Mouse (Mus musculus) hindbrain, embryonic 12.5 days (tissue): ENCODE measurements at regions not wholly inside any gene's neighbourhood (a gene's known extent, or its start where the extent isn't known, plus 50 kb on each side); places are given as distances from the start of the nearest gene placed in this dataset.

Experiments
- ATAC-seq: fragments of 200-750 bp; cut with Nextera tagmentation; 2 replicates; pipeline ENCODE4 v1.8.0; 2017; ENCODE audit warnings: moderate TSS enrichment; ENCODE audit not compliant: low FRiP score
- H3K27ac ChIP-seq: fragments of 300-500 bp; sonication (generic); 2 replicates; pipeline ENCODE4 v1.5.1; 2016; ENCODE audit warnings: mild to moderate bottlenecking
- H3K27me3 ChIP-seq: fragments of 300-500 bp; sonication (generic); 2 replicates; pipeline ENCODE4 v1.6.1; 2016; ENCODE audit warnings: mild to moderate bottlenecking
- H3K36me3 ChIP-seq: fragments of 300-500 bp; sonication (generic); 2 replicates; pipeline ENCODE4 v1.6.1; 2016; ENCODE audit warnings: mild to moderate bottlenecking
- H3K4me1 ChIP-seq: fragments of 300-500 bp; sonication (generic); 2 replicates; pipeline ENCODE4 v1.6.1; 2016
- H3K4me2 ChIP-seq: fragments of 300-500 bp; sonication (generic); replicated peaks from 2 replicates; pipeline ENCODE4 v1.6.1; 2016; ENCODE audit warnings: mild to moderate bottlenecking
- H3K4me3 ChIP-seq: fragments of 300-500 bp; sonication (generic); 2 replicates; pipeline ENCODE4 v1.5.1; 2016; ENCODE audit warnings: mild to moderate bottlenecking
- H3K9ac ChIP-seq: fragments of 300-500 bp; sonication (generic); 2 replicates; pipeline ENCODE4 v1.6.1; 2016; ENCODE audit warnings: mild to moderate bottlenecking, moderate library complexity
- H3K9me3 ChIP-seq: fragments of 300-500 bp; sonication (generic); replicated peaks from 2 replicates; pipeline ENCODE4 v1.6.1; 2016; ENCODE audit warnings: mild to moderate bottlenecking
- WGBS: fragments of 180-500 bp; shearing (Covaris S2); methylation state at CpG from one replicate; pipeline ENCODE4 v1.1.7; 2016; 5-methylcytosine and 5-hydroxymethylcytosine counted together

- Histone ChIP-seq H3K27ac (peak overlapping the region; percentile 68), H3K4me2 (no peak overlapping the region), H3K9me3 (no peaks in the 10 kb centered on the region), H3K9ac (no peak overlapping the region), H3K4me3 (no peak overlapping the region), H3K27me3 (no peaks in the 10 kb centered on the region), H3K4me1 (peaks cover 3% of the 10 kb centered on the region; the same call in 1 of the 2 replicates), H3K36me3 (no peaks in the 10 kb centered on the region)
- peak; percentile 94 for ATAC-seq
Observed at GRCm38 (mm10) chr9:5752686-5753301, 407.6 kb downstream of the Casp12 start.

GRCm38 (mm10) chr9:5753785-5754184 is 408.6 kb downstream of the Casp12 start:
- 71% methylated on average over 3 of the region's 3 CpGs for WGBS
- no peak for ATAC-seq
- H3K27ac ChIP-seq = no peak overlapping the region

DNA sequence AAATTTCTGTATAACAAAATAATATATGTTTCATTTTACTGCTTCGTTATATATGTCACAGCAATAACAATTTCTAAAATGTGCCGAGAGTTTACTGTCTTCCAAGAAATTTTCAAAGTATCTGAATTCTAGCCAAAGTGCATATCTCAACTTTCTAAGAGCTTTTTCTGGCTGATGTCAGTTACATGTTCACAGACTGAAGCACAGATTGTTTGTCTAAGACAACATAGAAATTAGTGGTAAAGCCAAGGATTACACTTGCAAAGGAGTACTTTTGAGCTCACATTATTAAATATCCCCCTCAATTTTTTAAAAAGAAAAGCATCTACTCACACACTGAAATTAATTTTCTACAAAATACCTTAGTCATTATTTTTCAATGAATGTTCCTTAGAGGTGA is 407.2 kb upstream of the Pdgfd start:
- H3K27ac ChIP-seq = no peak overlapping the region
- H3K4me3 ChIP-seq = no peak overlapping the region
- no peak overlapping the region for H3K4me2 ChIP-seq
- ATAC-seq = no peak
- H3K27me3 ChIP-seq = no peaks in the 10 kb centered on the region
- no peaks in the 10 kb centered on the region for H3K9me3 ChIP-seq
- 87% methylated on average over 2 of the region's 2 CpGs for WGBS
- H3K4me1 ChIP-seq = no peaks in the 10 kb centered on the region
- no peaks in the 10 kb centered on the region for H3K36me3 ChIP-seq
- H3K9ac ChIP-seq = no peak overlapping the region

More at GRCm38 (mm10) chr9:5753785-5754184, 408.6 kb downstream of the Casp12 start:
- Histone ChIP-seq H3K36me3 (no peaks in the 10 kb centered on the region), H3K4me1 (peaks cover 3% of the 10 kb centered on the region; the same call in 1 of the 2 replicates), H3K9ac (no peak overlapping the region), H3K4me2 (no peak overlapping the region), H3K27me3 (no peaks in the 10 kb centered on the region), H3K9me3 (no peaks in the 10 kb centered on the region), H3K4me3 (no peak overlapping the region)

GRCm38 (mm10) chr9:5769927-5770326 is 398.5 kb upstream of the Pdgfd start:
- H3K4me2 ChIP-seq = no peak overlapping the region
- no peak overlapping the region for H3K9ac ChIP-seq
- H3K4me3 ChIP-seq = no peak overlapping the region
- WGBS = 90% methylated on average over 2 of the region's 2 CpGs
- H3K36me3 ChIP-seq = no peaks in the 10 kb centered on the region
- no peaks in the 10 kb centered on the region for H3K9me3 ChIP-seq
- H3K27me3 ChIP-seq = no peaks in the 10 kb centered on the region
- ATAC-seq = no peak
- H3K27ac ChIP-seq = no peak overlapping the region
- no peaks in the 10 kb centered on the region for H3K4me1 ChIP-seq

DNA sequence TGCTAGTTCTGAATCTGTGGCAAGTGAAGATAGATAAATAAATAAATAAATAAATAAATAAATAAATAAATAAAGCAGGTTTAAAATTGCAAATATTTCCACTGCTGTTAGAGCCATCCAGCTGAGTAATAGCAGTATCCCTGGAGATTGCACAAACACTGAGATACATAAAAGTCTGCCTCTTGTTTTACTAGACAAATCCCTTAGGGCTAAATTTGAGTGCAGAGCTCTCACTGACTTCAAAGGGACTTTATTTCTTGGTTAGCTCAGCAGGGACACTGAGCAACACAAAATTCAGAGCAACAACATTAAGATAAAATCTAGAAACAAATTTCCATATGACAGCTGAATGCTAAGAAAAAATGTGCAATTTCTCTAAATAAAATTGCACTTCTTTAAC is 397.2 kb upstream of the Pdgfd start:
- Histone ChIP-seq H3K27me3 (no peaks in the 10 kb centered on the region), H3K27ac (no peak overlapping the region), H3K9me3 (no peaks in the 10 kb centered on the region), H3K36me3 (no peaks in the 10 kb centered on the region), H3K4me3 (no peak overlapping the region), H3K4me2 (no peak overlapping the region), H3K9ac (no peak overlapping the region), H3K4me1 (no peaks in the 10 kb centered on the region)
- ATAC-seq = no peak
